Mouse (Mus musculus): ENCODE data around the gene Car6. TPM values are rescaled to one million over a fixed set of nuclear protein-coding genes. Genes with fewer than 3 reads are reported as not detected.
A peak's percentile ranks its signal among the peaks of the same experiment; 100 is the strongest.

Car6 gene
- polyA plus RNA-seq (2016; fragmentation: Nextera tagmentation; extraction: Ambion mirVana), result 0.23 and 0.29 TPM in 2 replicates

- no peaks in the 10 kb centered on the region for H3K27me3 ChIP-seq
- 40% methylated on average over 5 of the region's 5 CpGs for WGBS
- H3K4me1 ChIP-seq, result no peaks in the 10 kb centered on the region
- no peak within 1 kb of the TSS for H3K27ac ChIP-seq
- no peak within 1 kb of the TSS for H3K9ac ChIP-seq
- no peak for ATAC-seq (ENCODE audit: insufficient number of reproducible peaks, insufficient read depth, low FRiP score, low TSS enrichment)
- H3K9me3 ChIP-seq, result no peaks in the 10 kb centered on the region
- no peaks in the 10 kb centered on the region for H3K36me3 ChIP-seq
- no peak within 1 kb of the TSS for H3K4me2 ChIP-seq (replicated peaks)
- H3K4me3 ChIP-seq, result no peak within 1 kb of the TSS
Measured at GRCm38 (mm10) chr4:150201232-150201631, at the start of gene Car6. Gene Car6, minus strand, starts transcription at chr4:150201332.

- H3K4me2 ChIP-seq (replicated peaks), result no peak overlapping the region
- no peaks in the 10 kb centered on the region for H3K27me3 ChIP-seq
- peaks cover 59% of the 10 kb centered on the region for H3K36me3 ChIP-seq
- H3K27ac ChIP-seq, result no peak overlapping the region
- H3K9me3 ChIP-seq, result no peaks in the 10 kb centered on the region
- 75% methylated on average over 5 of the region's 5 CpGs for WGBS
- no peak overlapping the region for H3K4me3 ChIP-seq
- peaks cover 4% of the 10 kb centered on the region for H3K4me1 ChIP-seq
- ATAC-seq (ENCODE audit: insufficient number of reproducible peaks, insufficient read depth, low FRiP score, low TSS enrichment), result no peak
- no peak overlapping the region for H3K9ac ChIP-seq
Measured at GRCm38 (mm10) chr4:150249731-150250270, 48.7 kb upstream of the Car6 start.

GRCm38 (mm10) chr4:150248917-150249316 lies 47.8 kb upstream of the Car6 start:
- no peak overlapping the region for H3K27ac ChIP-seq
- no peak for ATAC-seq (ENCODE audit: insufficient number of reproducible peaks, insufficient read depth, low FRiP score, low TSS enrichment)
- no peaks in the 10 kb centered on the region for H3K27me3 ChIP-seq
- peaks cover 68% of the 10 kb centered on the region for H3K36me3 ChIP-seq
- no peak overlapping the region for H3K4me3 ChIP-seq
- H3K9ac ChIP-seq, result no peak overlapping the region
- no peak overlapping the region for H3K4me2 ChIP-seq (replicated peaks)
- H3K4me1 ChIP-seq, result peaks cover 4% of the 10 kb centered on the region
- no peaks in the 10 kb centered on the region for H3K9me3 ChIP-seq
- 78% methylated on average over 5 of the region's 5 CpGs for WGBS

- Histone ChIP-seq H3K4me2 (replicated peaks) (no peak overlapping the region), H3K36me3 (peaks cover 77% of the 10 kb centered on the region), H3K4me3 (no peak overlapping the region), H3K9ac (no peak overlapping the region), H3K27ac (no peak overlapping the region), H3K27me3 (no peaks in the 10 kb centered on the region), H3K4me1 (peaks cover 4% of the 10 kb centered on the region), H3K9me3 (no peaks in the 10 kb centered on the region)
- WGBS, result 55% methylated on average over 5 of the region's 5 CpGs
- ATAC-seq (ENCODE audit: insufficient number of reproducible peaks, insufficient read depth, low FRiP score, low TSS enrichment), result no peak
Measured at GRCm38 (mm10) chr4:150248009-150248408, 46.9 kb upstream of the Car6 start.

GRCm38 (mm10) chr4:150245876-150246275 lies 44.7 kb upstream of the Car6 start:
- Histone ChIP-seq H3K9ac (no peak overlapping the region), H3K4me1 (peaks cover 11% of the 10 kb centered on the region), H3K4me2 (replicated peaks) (no peak overlapping the region), H3K27me3 (no peaks in the 10 kb centered on the region), H3K36me3 (peaks cover 93% of the 10 kb centered on the region), H3K4me3 (no peak overlapping the region), H3K9me3 (no peaks in the 10 kb centered on the region), H3K27ac (no peak overlapping the region)
- 72% methylated on average over 2 of the region's 2 CpGs for WGBS
- no peak for ATAC-seq (ENCODE audit: insufficient number of reproducible peaks, insufficient read depth, low FRiP score, low TSS enrichment)

- no peak overlapping the region for H3K9ac ChIP-seq
- H3K27ac ChIP-seq, result no peak overlapping the region
- H3K4me3 ChIP-seq, result no peak overlapping the region
- H3K36me3 ChIP-seq, result peaks cover 75% of the 10 kb centered on the region
- no peaks in the 10 kb centered on the region for H3K27me3 ChIP-seq
- no peaks in the 10 kb centered on the region for H3K9me3 ChIP-seq
- ATAC-seq (ENCODE audit: insufficient number of reproducible peaks, insufficient read depth, low FRiP score, low TSS enrichment), result no peak
- 81% methylated on average over 5 of the region's 5 CpGs for WGBS
- peaks cover 27% of the 10 kb centered on the region for H3K4me1 ChIP-seq
- H3K4me2 ChIP-seq (replicated peaks), result no peak overlapping the region
Measured at GRCm38 (mm10) chr4:150242745-150243144, 41.6 kb upstream of the Car6 start.

GRCm38 (mm10) chr4:150241708-150242107 lies 40.6 kb upstream of the Car6 start:
- Histone ChIP-seq H3K9me3 (no peaks in the 10 kb centered on the region), H3K27ac (no peak overlapping the region), H3K4me3 (no peak overlapping the region), H3K9ac (no peak overlapping the region), H3K36me3 (peaks cover 65% of the 10 kb centered on the region), H3K4me1 (peaks cover 27% of the 10 kb centered on the region), H3K27me3 (no peaks in the 10 kb centered on the region), H3K4me2 (replicated peaks) (no peak overlapping the region)
- no peak for ATAC-seq (ENCODE audit: insufficient number of reproducible peaks, insufficient read depth, low FRiP score, low TSS enrichment)
- WGBS, result 70% methylated on average over 4 of the region's 4 CpGs

GRCm38 (mm10) chr4:150240381-150240886 lies 39.3 kb upstream of the Car6 start:
- Histone ChIP-seq H3K27me3 (no peaks in the 10 kb centered on the region), H3K4me1 (peaks cover 27% of the 10 kb centered on the region), H3K36me3 (peaks cover 52% of the 10 kb centered on the region), H3K4me3 (no peak overlapping the region), H3K4me2 (replicated peaks) (no peak overlapping the region), H3K9ac (no peak overlapping the region), H3K27ac (no peak overlapping the region), H3K9me3 (no peaks in the 10 kb centered on the region)
- no peak for ATAC-seq (ENCODE audit: insufficient number of reproducible peaks, insufficient read depth, low FRiP score, low TSS enrichment)
- 76% methylated on average over 1 of the region's 1 CpGs for WGBS

GRCm38 (mm10) chr4:150239951-150240368 lies 38.8 kb upstream of the Car6 start:
- H3K4me1 ChIP-seq, result peaks cover 27% of the 10 kb centered on the region

GRCm38 (mm10) chr4:150239503-150239902 lies 38.4 kb upstream of the Car6 start:
- peaks cover 27% of the 10 kb centered on the region for H3K4me1 ChIP-seq
- H3K9ac ChIP-seq, result 0 out of 2 replicates have a peak overlapping the region, but pooled peaks have one; percentile 84
- peak overlapping the region; percentile 76 for H3K27ac ChIP-seq
- H3K4me2 ChIP-seq (replicated peaks), result peak overlapping the region; percentile 79
- no peaks in the 10 kb centered on the region for H3K9me3 ChIP-seq
- H3K4me3 ChIP-seq, result peak overlapping the region; percentile 91
- 33% methylated on average over 6 of the region's 6 CpGs for WGBS
- ATAC-seq (ENCODE audit: insufficient number of reproducible peaks, insufficient read depth, low FRiP score, low TSS enrichment), result no peak
- peaks cover 43% of the 10 kb centered on the region for H3K36me3 ChIP-seq
- no peaks in the 10 kb centered on the region for H3K27me3 ChIP-seq

More at GRCm38 (mm10) chr4:150239951-150240368, 38.8 kb upstream of the Car6 start:
- peaks cover 47% of the 10 kb centered on the region for H3K36me3 ChIP-seq
- no peak overlapping the region; the same call in 1 of the 2 replicates for H3K4me3 ChIP-seq
- no peak for ATAC-seq (ENCODE audit: insufficient number of reproducible peaks, insufficient read depth, low FRiP score, low TSS enrichment)
- H3K27ac ChIP-seq, result peak overlapping the region; percentile 76
- H3K27me3 ChIP-seq, result no peaks in the 10 kb centered on the region
- 7% methylated on average over 6 of the region's 6 CpGs for whole genome bisulfite sequencing
- no peaks in the 10 kb centered on the region for H3K9me3 ChIP-seq
- peak overlapping the region; percentile 79 for H3K4me2 ChIP-seq (replicated peaks)
- H3K9ac ChIP-seq, result no peak overlapping the region

- H3K4me1 ChIP-seq, result peaks cover 27% of the 10 kb centered on the region
- H3K27ac ChIP-seq, result peak overlapping the region; percentile 76; the same call in 1 of the 2 replicates
- ATAC-seq (ENCODE audit: insufficient number of reproducible peaks, insufficient read depth, low FRiP score, low TSS enrichment), result no peak
- no peaks in the 10 kb centered on the region for H3K9me3 ChIP-seq
- H3K27me3 ChIP-seq, result no peaks in the 10 kb centered on the region
- H3K9ac ChIP-seq, result peak overlapping the region; percentile 84; the same call in 1 of the 2 replicates
- WGBS, result 17% methylated on average over 5 of the region's 5 CpGs
- H3K36me3 ChIP-seq, result peaks cover 38% of the 10 kb centered on the region
- H3K4me2 ChIP-seq (replicated peaks), result peak overlapping the region; percentile 79
- peak overlapping the region; percentile 91 for H3K4me3 ChIP-seq
Measured at GRCm38 (mm10) chr4:150239087-150239480, 38.0 kb upstream of the Car6 start.

GRCm38 (mm10) chr4:150238433-150239086 lies 37.4 kb upstream of the Car6 start:
- H3K27ac ChIP-seq, result peak overlapping the region; percentile 99
- peak overlapping the region; percentile 79 for H3K4me2 ChIP-seq (replicated peaks)
- 1% methylated on average over 3 of the region's 3 CpGs for WGBS
- peak overlapping the region; percentile 84 for H3K9ac ChIP-seq
- ATAC-seq (ENCODE audit: insufficient number of reproducible peaks, insufficient read depth, low FRiP score, low TSS enrichment), result no peak
- peaks cover 33% of the 10 kb centered on the region for H3K36me3 ChIP-seq
- H3K4me3 ChIP-seq, result peak overlapping the region; percentile 91
- no peaks in the 10 kb centered on the region for H3K27me3 ChIP-seq
- no peaks in the 10 kb centered on the region for H3K9me3 ChIP-seq
- H3K4me1 ChIP-seq, result peaks cover 27% of the 10 kb centered on the region

Measured in embryonic facial prominence, embryonic 12.5 days (tissue).